Mouse (Mus musculus): ENCODE results near the gene Slc13a2.

- TF ChIP-seq POLR2A (IDR thresholded peaks at IDR 0.05; ENCODE audit: extremely low read depth, insufficient read depth, low read length) (no peak), CTCF (IDR thresholded peaks at IDR 0.05; ENCODE audit: extremely low read depth, insufficient read depth, low read length) (no peak)
Measured at GRCm38 (mm10) chr11:78437182-78437581, 15.2 kb upstream of the Slc13a2 start.

All from cortical plate, adult 2 months (tissue).